Mouse (Mus musculus): ENCODE data around the gene Kcne1l.

Gene Kcne1l

DNA sequence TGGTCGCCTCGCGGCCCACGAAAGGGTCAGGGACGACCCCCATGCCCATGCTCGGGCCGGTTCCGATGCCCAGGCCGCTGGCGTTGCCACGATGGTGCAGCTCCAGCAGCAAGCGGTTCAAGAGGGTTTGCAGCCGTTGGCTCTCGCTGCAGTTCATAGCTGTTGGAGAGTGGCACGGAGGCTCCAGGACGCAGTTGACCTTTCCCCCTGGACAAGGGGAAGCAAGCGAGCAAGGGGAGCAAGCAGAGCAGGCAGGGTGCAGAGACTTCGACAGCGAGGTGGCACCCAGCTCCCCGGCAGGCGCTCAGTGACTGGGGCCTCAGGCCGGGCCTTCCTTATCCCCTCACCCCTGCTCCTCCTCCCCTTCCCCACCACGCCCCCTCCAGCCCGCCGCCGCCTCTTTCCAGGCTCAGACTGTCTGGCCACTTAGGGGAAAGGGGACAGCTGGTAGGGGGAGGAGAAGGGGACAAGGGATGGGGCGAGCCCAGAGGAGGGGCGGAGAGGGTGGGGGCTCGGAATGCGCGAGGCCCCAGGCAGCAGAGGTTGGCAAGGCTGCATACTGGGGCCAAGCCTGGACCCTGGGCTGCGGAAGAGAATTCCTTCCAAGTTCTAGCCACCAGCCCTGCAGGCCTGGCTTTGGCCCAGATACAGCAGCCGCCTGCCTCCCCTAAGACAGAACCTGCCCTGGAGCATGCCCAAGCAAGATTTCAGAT, at the start of gene Kcne1l:
Gene Kcne1l, minus strand, starts transcription at position 426 of the 713 bp plus-strand sequence.
- in situ Hi-C loops (cut with MboI; ENCODE audit: low sequenced_read_pairs) = no loop called here

DNA sequence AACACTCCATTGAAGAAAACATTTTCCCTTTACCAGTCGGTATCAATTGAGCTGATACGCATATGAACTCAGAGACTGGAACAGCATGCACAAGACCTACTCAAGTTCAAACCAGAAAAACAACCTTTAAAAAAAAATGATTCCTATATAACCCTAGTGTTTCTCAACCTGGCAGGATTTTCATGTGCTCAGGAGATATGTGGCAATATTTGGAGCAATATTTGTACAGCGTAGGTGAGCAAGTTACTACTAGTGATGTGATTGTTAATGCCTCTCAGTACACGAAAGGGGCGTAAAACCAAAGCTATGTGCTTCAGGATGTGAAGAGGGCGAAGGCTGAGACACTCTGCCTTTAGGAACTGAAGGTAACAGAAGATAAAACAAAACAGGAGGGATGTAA, 30.1 kb upstream of the Kcne1l start:
- in situ Hi-C loops (cut with MboI; ENCODE audit: low sequenced_read_pairs) = no loop called here

GRCm38 (mm10) chrX:142335502-142335901, 29.4 kb upstream of the Kcne1l start:
- in situ Hi-C loops (cut with MboI; ENCODE audit: low sequenced_read_pairs) = no loop called here

- in situ Hi-C loops (cut with MboI; ENCODE audit: low sequenced_read_pairs) = no loop called here
Observed at GRCm38 (mm10) chrX:142325760-142326159, 19.7 kb upstream of the Kcne1l start.

GRCm38 (mm10) chrX:142316106-142316505, 10.0 kb upstream of the Kcne1l start:
- in situ Hi-C loops (cut with MboI; ENCODE audit: low sequenced_read_pairs) = loop anchor here (10.0 kb wide), 1 partner anchor 121 kb away; the partner anchor contains the start of gene Gucy2f

- in situ Hi-C loops (cut with MboI; ENCODE audit: low sequenced_read_pairs) = loop anchor here (10.0 kb wide), 1 partner anchor 120 kb away; the partner anchor contains the start of gene Gucy2f
Observed at GRCm38 (mm10) chrX:142315270-142315669, 9.2 kb upstream of the Kcne1l start.

- in situ Hi-C loops (cut with MboI; ENCODE audit: low sequenced_read_pairs) = loop anchor here (10.0 kb wide), 1 partner anchor 120 kb away; the partner anchor contains the start of gene Gucy2f
Observed at GRCm38 (mm10) chrX:142314307-142315024, 8.4 kb upstream of the Kcne1l start.

GRCm38 (mm10) chrX:142310431-142310830, 4.3 kb upstream of the Kcne1l start:
- in situ Hi-C loops (cut with MboI; ENCODE audit: low sequenced_read_pairs) = loop anchor here (10.0 kb wide), 1 partner anchor 116 kb away; the partner anchor contains the start of gene Gucy2f

GRCm38 (mm10) chrX:142305010-142305868, 855 bp downstream of the Kcne1l start:
- in situ Hi-C loops (cut with MboI; ENCODE audit: low sequenced_read_pairs) = no loop called here

- in situ Hi-C loops (cut with MboI; ENCODE audit: low sequenced_read_pairs) = no loop called here
Observed at GRCm38 (mm10) chrX:142304592-142304991, 1.5 kb downstream of the Kcne1l start.

DNA sequence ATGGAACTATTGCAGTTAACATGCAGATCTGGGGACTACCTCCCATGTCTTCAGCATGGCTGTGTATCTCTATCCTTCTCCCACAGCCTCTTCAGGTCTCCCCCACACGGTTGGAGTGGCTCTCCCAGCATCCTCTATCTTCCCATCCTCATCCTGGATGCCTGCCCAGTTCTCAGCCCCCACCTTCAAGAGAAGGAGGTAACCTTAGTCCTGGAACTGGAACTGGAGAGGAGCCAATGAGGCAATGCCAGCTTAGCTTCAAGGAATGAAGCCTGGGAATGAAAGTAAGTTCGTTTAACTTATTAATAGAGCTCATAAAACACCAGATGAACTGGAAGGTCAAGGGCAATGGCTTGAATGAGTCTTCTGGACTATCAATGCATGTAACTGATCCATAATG, 2.6 kb downstream of the Kcne1l start:
- in situ Hi-C loops (cut with MboI; ENCODE audit: low sequenced_read_pairs) = no loop called here

DNA sequence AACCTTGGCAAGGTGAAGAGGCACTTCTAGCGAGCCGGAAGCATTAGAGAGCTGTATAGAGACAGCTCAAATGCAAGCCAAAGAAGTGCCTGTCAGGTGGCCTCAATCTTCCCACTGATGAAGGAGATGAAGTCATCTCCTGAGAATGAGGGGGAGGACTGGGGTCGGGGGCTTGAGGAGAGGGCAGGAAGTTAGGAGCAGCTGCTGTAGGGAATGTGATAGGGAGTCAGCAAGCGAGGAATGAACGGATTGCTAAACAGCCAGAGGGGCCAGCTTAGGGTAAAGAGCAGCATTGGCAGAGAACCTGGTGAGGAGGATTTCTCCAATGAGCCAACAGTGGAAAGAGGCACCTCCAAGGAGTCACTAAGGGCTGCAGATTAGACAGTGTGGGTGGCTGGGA, 20.2 kb downstream of the Kcne1l start:
- in situ Hi-C loops (cut with MboI; ENCODE audit: low sequenced_read_pairs) = no loop called here

- in situ Hi-C loops (cut with MboI; ENCODE audit: low sequenced_read_pairs) = no loop called here
Observed at GRCm38 (mm10) chrX:142276573-142276972, 29.5 kb downstream of the Kcne1l start.

DNA sequence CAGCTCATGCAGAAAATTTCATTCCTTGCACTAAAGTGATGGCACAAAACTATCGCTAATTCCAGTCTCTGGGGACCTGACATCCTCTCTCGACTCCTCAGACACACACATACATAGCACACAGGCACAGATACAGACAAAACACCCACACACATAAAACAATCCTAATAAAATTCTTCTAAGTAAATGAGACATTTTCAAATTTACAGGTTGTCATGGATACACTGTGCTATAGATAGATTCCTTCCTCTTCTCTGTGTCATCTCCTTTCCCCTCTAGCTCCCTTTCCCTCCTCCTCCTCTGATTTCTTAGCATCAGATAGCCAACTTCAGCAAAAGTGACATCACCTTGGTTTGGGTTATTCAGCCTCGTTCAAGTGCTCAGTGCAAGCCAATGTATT, 30.1 kb downstream of the Kcne1l start:
- in situ Hi-C loops (cut with MboI; ENCODE audit: low sequenced_read_pairs) = no loop called here

Data from CH12F3 (cell line).